Mouse (Mus musculus) heart, embryonic 10.5 days (tissue): ENCODE measurements around the gene Sparcl1. TPM values are rescaled to one million over a fixed set of nuclear protein-coding genes. Genes with fewer than 3 reads are reported as not detected.

Experiments used
- DNase-seq: peaks from one replicate; pipeline ENCODE4 v3.0.0-alpha.2; 2017; ENCODE audit warnings: low spot score
- H3K27ac ChIP-seq: fragments of 300-500 bp; sonication (generic); 2 replicates; pipeline ENCODE4 v1.5.1; 2016; ENCODE audit warnings: mild to moderate bottlenecking
- H3K27me3 ChIP-seq: fragments of 300-500 bp; sonication (generic); 2 replicates; pipeline ENCODE4 v1.6.1; 2016; ENCODE audit warnings: mild to moderate bottlenecking; ENCODE audit not compliant: poor library complexity, insufficient read depth, severe bottlenecking
- H3K36me3 ChIP-seq: fragments of 300-500 bp; sonication (generic); 2 replicates; pipeline ENCODE4 v1.6.1; 2016; ENCODE audit warnings: mild to moderate bottlenecking, moderate library complexity
- H3K4me1 ChIP-seq: fragments of 300-500 bp; sonication (generic); 2 replicates; pipeline ENCODE4 v1.6.1; 2016; ENCODE audit warnings: mild to moderate bottlenecking
- H3K4me3 ChIP-seq: fragments of 300-500 bp; sonication (generic); 2 replicates; pipeline ENCODE4 v1.5.1; 2016; ENCODE audit warnings: mild to moderate bottlenecking, moderate library complexity
- H3K9me3 ChIP-seq: fragments of 300-500 bp; sonication (generic); 2 replicates; pipeline ENCODE4 v1.6.1; 2016; ENCODE audit warnings: mild to moderate bottlenecking, moderate library complexity
- WGBS: fragments of 180-500 bp; shearing (Covaris S2); methylation state at CpG from one replicate; pipeline ENCODE4 v1.1.7; 2016; 5-methylcytosine and 5-hydroxymethylcytosine counted together
- polyA plus RNA-seq: library from polyadenylated mRNA; unstranded; fragments of >200 nt; fragmentation: Nextera tagmentation; extraction: Ambion mirVana; gene quantifications from 2 replicates; pipeline ENCODE4 v1.2.1, GENCODE M21; 2016

The Sparcl1 gene
- polyA plus RNA-seq, 1 experiment from 2014 or later, result 17.7 TPM

DNA sequence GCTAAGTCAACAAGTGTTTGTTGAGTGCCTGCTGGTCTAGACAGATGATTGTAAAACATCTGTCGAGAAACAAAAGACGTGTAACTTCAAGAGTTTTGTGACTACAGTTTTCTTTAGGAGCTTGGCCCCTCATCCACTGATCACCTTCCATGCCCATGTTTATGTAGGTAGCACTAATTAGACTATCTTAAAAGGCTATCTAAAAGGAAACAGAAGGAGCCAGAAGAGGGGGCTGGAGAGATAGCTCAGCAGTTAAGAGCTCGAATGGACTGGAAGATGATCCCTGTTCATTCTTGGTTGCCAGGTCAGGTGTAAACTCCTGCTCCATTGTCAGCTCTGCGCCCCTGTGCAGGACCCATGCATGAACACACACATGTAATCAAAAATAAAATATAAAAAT, 65.4 kb downstream of the Sparcl1 start:
- H3K27me3 ChIP-seq, result no peaks in the 10 kb centered on the region
- H3K36me3 ChIP-seq, result peaks cover 27% of the 10 kb centered on the region
- peaks cover 17% of the 10 kb centered on the region; the same call in 1 of the 2 replicates for H3K4me1 ChIP-seq
- 53% methylated on average over 4 of the region's 4 CpGs for WGBS
- DNase-seq, result no peak
- peak overlapping the region; percentile 75 for H3K4me3 ChIP-seq
- H3K9me3 ChIP-seq, result no peaks in the 10 kb centered on the region
- H3K27ac ChIP-seq, result peak overlapping the region; percentile 92; the same call in 1 of the 2 replicates

DNA sequence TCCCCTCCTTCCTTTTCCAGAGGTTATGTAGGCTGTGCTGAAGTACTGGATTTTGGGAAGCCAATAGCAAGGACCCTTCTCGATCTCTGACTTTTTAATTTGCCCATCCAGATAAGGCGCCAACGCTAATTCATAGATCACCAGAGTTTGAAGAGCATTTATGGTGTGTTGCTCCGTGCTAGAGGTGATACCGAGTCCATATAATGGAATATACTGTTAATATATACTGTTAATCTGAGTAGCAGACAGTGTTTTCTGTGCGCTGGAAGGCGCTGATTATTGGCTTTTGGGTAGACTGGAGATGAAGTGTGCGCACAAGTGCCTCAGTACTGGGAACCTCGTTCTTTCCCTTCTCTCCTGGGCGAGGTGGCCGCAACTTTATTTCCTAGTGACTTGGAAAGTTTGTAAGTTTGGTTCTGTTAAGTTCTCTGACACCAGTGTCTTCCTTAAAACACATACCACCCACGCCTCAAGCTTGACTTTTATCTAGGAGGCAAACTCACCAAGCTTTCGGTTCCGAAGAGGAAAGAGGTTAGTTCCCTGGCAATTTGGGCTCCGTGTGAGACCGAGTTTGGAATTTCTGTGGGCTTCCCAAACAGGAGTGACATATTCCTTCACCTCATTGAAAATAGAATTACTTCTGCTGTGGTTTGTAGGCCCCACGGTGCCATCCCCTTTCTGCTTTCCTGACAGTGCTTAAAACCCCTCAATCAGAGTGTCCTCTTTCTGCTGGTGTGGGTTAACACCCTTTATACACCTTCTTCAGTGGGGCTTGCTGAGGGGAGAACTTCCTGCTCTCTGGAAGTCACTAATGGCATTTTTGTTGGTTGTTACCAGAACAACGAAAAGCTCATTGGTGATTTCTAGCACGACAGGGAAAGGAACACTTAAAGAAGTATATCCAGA, 66.1 kb downstream of the Sparcl1 start:
- peaks cover 17% of the 10 kb centered on the region; the same call in 1 of the 2 replicates for H3K4me1 ChIP-seq
- H3K27ac ChIP-seq, result peak overlapping the region; percentile 92
- H3K27me3 ChIP-seq, result no peaks in the 10 kb centered on the region
- peak overlapping the region; percentile 75 for H3K4me3 ChIP-seq
- WGBS, result 5% methylated on average over 19 of the region's 19 CpGs
- peaks cover 21% of the 10 kb centered on the region for H3K36me3 ChIP-seq
- no peaks in the 10 kb centered on the region for H3K9me3 ChIP-seq
- DNase-seq, result no peak

DNA sequence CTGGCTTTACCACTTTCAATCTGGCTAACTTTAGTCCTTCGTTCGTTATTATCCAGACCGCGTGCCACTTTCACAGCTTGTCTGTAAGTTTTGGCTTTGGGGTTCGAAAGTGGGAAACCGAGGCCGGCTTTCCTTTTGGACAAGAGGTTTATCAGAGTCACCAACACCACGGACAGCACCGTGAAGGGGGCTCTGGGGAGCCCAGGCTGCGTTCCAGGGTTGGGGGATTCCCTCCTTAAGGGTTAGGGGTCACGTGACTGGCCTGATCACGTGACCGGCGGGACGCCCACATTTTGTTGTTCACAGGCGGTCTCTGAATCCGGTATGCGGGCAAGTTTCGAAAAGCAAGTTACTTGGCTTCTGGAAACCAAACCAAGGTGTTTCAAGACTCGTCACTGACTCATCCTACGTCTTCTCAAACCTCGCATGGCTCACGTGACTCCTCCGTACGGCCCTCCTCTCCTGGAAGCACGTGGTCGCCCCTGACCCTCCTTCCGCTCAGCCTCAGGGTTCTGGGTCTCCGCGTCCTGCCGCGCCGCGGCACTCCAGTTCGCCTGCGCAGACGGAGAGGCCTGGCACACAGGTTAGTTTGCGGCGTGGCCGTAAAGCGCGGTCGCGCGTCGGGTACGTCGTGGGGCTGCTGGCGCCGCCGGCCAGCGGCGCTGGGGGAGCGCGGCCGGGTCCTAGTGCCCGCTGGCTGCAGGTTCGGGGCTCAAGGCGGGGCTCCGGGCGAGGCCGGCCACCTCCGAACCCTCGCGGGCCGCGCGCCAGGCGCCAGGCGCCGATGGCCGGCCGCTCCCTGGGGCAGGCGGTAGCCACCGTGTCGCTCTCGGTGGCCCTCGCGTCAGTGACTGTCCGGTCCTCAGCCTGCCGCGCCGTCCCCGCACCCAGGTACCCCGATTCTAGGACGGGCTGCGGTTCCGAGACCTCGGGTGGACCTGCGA, 67.0 kb downstream of the Sparcl1 start, which contains the start of gene Nudt9:
Gene Nudt9 (plus strand): TSS at position 51 of the 944 bp plus-strand sequence.
- H3K9me3 ChIP-seq, result no peaks in the 10 kb centered on the region
- peaks cover 11% of the 10 kb centered on the region for H3K36me3 ChIP-seq
- H3K4me1 ChIP-seq, result peaks cover 17% of the 10 kb centered on the region; the same call in 1 of the 2 replicates
- WGBS, result 5% methylated on average over 90 of the region's 90 CpGs
- H3K4me3 ChIP-seq, result peak within 1 kb of the TSS; percentile 75
- peak; percentile 99 for DNase-seq
- peak within 1 kb of the TSS; percentile 92 for H3K27ac ChIP-seq
- no peaks in the 10 kb centered on the region for H3K27me3 ChIP-seq

GRCm38 (mm10) chr5:104043704-104044103, 69.8 kb downstream of the Sparcl1 start:
- 27% methylated on average over 2 of the region's 2 CpGs for WGBS
- H3K27me3 ChIP-seq, result no peaks in the 10 kb centered on the region
- no peaks in the 10 kb centered on the region for H3K36me3 ChIP-seq
- H3K27ac ChIP-seq, result no peak overlapping the region
- no peak overlapping the region for H3K4me3 ChIP-seq
- H3K9me3 ChIP-seq, result no peaks in the 10 kb centered on the region
- peaks cover 17% of the 10 kb centered on the region; the same call in 1 of the 2 replicates for H3K4me1 ChIP-seq
- no peak for DNase-seq

DNA sequence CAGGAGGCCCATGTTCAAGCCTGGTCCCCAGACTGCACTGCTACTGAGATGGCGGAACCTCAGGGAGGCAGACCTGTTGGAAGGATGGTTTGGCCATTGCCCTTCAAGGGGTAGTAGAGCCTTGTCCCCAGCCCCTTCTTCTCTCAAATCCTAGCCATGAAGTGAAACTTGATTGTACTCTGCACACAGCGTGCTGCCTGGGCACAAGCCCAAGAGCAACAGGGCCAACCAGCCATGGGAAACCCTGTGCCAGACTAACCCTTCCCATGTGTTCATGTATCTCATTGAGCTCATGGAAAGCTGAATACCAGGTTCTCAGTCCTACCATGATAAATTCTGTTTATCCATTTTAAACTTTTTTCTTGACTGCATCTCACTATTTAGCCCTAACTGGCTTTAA, 70.6 kb downstream of the Sparcl1 start:
- 88% methylated on average over 2 of the region's 2 CpGs for WGBS
- H3K27ac ChIP-seq, result no peak overlapping the region
- peaks cover 14% of the 10 kb centered on the region; the same call in 1 of the 2 replicates for H3K4me1 ChIP-seq
- no peaks in the 10 kb centered on the region for H3K9me3 ChIP-seq
- no peaks in the 10 kb centered on the region for H3K36me3 ChIP-seq
- DNase-seq, result no peak
- H3K27me3 ChIP-seq, result no peaks in the 10 kb centered on the region
- no peak overlapping the region for H3K4me3 ChIP-seq

DNA sequence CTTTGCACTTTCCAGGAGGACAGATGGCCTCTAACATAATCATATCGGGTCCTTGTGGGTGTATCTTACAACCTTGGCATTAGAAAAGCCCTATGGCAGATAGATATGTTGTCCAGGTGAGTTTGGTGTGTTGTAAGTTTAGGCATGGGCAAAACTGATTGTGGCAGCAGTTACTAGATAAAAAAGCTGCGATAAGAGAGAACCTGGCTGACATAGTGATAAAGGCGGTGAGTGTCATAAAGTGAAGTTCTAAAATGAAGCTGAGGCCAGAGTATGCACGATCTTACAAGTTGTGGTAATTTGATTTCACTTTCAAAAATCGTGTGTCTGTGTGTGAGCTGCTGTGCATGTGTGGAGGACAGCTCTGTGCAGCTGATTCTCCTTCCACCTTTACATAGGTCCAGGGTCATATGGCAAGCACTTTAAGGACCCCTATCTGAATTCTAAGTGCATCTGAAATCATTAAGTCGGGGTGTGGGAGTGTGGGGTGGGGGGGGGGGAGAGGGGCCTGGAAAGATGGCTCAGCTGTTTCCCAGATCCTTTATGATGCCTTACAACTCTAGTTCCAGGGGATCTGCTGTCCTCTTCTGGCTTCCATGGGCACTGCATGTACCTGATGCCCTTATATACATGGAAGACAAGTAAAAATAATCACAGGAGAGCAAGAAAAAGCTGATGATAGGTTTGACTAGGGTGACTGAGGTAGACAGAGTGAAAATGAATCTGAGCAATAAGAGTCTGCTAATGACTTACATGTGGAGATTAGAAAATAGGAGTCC, 74.2 kb downstream of the Sparcl1 start:
- 58% methylated on average over 6 of the region's 6 CpGs for WGBS
- Histone ChIP-seq H3K27ac (no peak overlapping the region), H3K4me3 (no peak overlapping the region), H3K27me3 (no peaks in the 10 kb centered on the region), H3K9me3 (no peaks in the 10 kb centered on the region), H3K4me1 (peaks cover 6% of the 10 kb centered on the region; the same call in 1 of the 2 replicates), H3K36me3 (no peaks in the 10 kb centered on the region)
- DNase-seq, result no peak

- WGBS, result 83% methylated on average over 1 of the region's 1 CpGs
- Histone ChIP-seq H3K27ac (no peak overlapping the region), H3K36me3 (no peaks in the 10 kb centered on the region), H3K27me3 (no peaks in the 10 kb centered on the region), H3K4me3 (no peak overlapping the region), H3K9me3 (no peaks in the 10 kb centered on the region), H3K4me1 (no peaks in the 10 kb centered on the region)
- no peak for DNase-seq
These were observed 76.8 kb downstream of the Sparcl1 start for GRCm38 (mm10) chr5:104036686-104037085.

GRCm38 (mm10) chr5:104035824-104036223, 77.7 kb downstream of the Sparcl1 start:
- no peaks in the 10 kb centered on the region for H3K27me3 ChIP-seq
- H3K9me3 ChIP-seq, result no peaks in the 10 kb centered on the region
- DNase-seq, result no peak
- no peaks in the 10 kb centered on the region for H3K4me1 ChIP-seq
- whole genome bisulfite sequencing, result 43% methylated on average over 1 of the region's 1 CpGs
- no peak overlapping the region for H3K27ac ChIP-seq
- H3K4me3 ChIP-seq, result no peak overlapping the region
- no peaks in the 10 kb centered on the region for H3K36me3 ChIP-seq

DNA sequence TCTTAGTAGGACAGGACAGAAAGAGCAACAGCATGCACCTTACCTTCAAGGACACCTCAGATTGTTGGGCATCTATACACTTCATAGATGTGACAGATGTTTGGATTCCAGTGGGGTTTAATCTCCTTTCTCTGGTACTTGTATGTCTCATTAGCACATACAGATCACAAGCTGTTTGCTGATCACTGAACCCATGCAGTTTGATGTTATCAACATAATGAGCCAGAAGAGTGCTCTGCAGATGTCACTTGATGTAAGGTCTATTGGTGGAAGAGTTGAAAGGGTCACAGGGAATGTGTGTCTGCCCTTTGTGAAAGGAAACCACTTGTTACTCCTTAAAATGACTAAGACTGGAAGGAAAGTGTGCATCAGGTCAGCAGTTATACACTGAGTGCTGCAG, 78.5 kb downstream of the Sparcl1 start:
- Histone ChIP-seq H3K27ac (no peak overlapping the region), H3K4me1 (peaks cover 3% of the 10 kb centered on the region; the same call in 1 of the 2 replicates), H3K4me3 (no peak overlapping the region), H3K27me3 (no peaks in the 10 kb centered on the region), H3K36me3 (no peaks in the 10 kb centered on the region), H3K9me3 (no peaks in the 10 kb centered on the region)
- no peak for DNase-seq

GRCm38 (mm10) chr5:104032434-104033097, 81.0 kb downstream of the Sparcl1 start:
- no peaks in the 10 kb centered on the region for H3K36me3 ChIP-seq
- WGBS, result 66% methylated on average over 2 of the region's 2 CpGs
- H3K4me1 ChIP-seq, result peaks cover 3% of the 10 kb centered on the region; the same call in 1 of the 2 replicates
- no peak overlapping the region for H3K4me3 ChIP-seq
- H3K27ac ChIP-seq, result no peak overlapping the region
- no peak for DNase-seq
- H3K9me3 ChIP-seq, result no peaks in the 10 kb centered on the region
- no peaks in the 10 kb centered on the region for H3K27me3 ChIP-seq
